Mouse (Mus musculus) CH12.LX (cell line): Measurements from ENCODE around the gene Prkag3.

Experiments
- BHLHE40 ChIP-seq: IDR thresholded peaks from 2 replicates; pipeline ENCODE4 v1.6.1; 2011; ENCODE audit warnings: mild to moderate bottlenecking, low read depth, low read length, improper control_type of control experiment
- CTCF ChIP-seq, 2 experiments: IDR thresholded peaks in 1 of 2; conservative IDR thresholded peaks in 1 of 2; 2 replicates each; pipeline ENCODE4 v1.5.1; 2011 to 2012; ENCODE audit warnings: low read depth in 2 of 2, low read length in 2 of 2, improper control_type of control experiment in 1 of 2, inconsistent platforms in 1 of 2, mild to moderate bottlenecking in 1 of 2, moderate library complexity in 1 of 2
- ELF1 ChIP-seq: IDR thresholded peaks from 2 replicates; pipeline ENCODE4 v1.6.1; 2014; ENCODE audit warnings: low read depth, mild to moderate bottlenecking, inconsistent platforms, low read length, improper control_type of control experiment
- EP300 ChIP-seq: IDR thresholded peaks from 2 replicates; pipeline ENCODE4 v1.6.1; 2011; ENCODE audit warnings: low read length, improper control_type of control experiment
- POLR2A ChIP-seq: IDR thresholded peaks from 2 replicates; pipeline ENCODE4 v1.6.1; 2011; ENCODE audit warnings: low read depth, mild to moderate bottlenecking, improper control_type of control experiment, low read length

GRCm38 (mm10) chr1:74770727-74771466 lies 21.9 kb upstream of the Prkag3 start:
- TF ChIP-seq ELF1 (no peak), POLR2A (no peak), BHLHE40 (no peak), CTCF (conservative IDR thresholded peaks at IDR 0.05 in 1 of 2, IDR thresholded peaks at IDR 0.05 in 1 of 2; ENCODE audit: low read depth in 2 of 2, low read length in 2 of 2) (no peak), EP300 (no peak)
